Mouse (Mus musculus): ENCODE measurements around the gene Qtrt1. TPM values are rescaled to one million over a fixed set of nuclear protein-coding genes. Genes with fewer than 3 reads are reported as not detected.
"Not testable (repeated sequence)": the region's sequence is repeated elsewhere in the genome, so short reads cannot be mapped to it uniquely, and the experiment has no call there.

Qtrt1 gene
- total RNA-seq, 2 experiments from 2014 or later, result 8.0 to 9.5 TPM

- intact Hi-C loops (cut with DNase I), result no loop called here
These were observed 32.9 kb downstream of the Qtrt1 start for GRCm38 (mm10) chr9:21444574-21444973.

GRCm38 (mm10) chr9:21445081-21445744, 33.6 kb downstream of the Qtrt1 start:
- DNase-seq, result no peak
- intact Hi-C loops (cut with DNase I), result no loop called here

More at GRCm38 (mm10) chr9:21444574-21444973, 32.9 kb downstream of the Qtrt1 start:
- DNase-seq, result no peak

DNA sequence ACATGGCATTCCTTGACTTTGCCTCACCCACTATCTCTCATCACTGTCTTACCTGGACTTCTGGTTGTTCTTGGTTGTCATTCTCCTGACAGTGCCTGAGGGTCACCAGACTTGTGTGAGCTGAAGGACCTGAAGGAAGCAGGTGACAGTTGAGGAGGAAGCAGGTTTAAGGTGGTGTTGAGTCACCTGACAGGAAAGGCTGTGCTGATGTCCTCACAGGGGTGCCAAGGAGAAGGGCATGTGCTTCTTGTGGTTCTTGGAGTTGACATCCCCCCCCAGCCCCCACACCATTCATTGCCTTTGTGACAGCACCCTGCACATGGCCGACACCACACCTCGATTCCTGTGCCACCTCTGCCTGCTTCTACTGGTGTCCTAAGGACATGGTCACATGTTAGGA, 36.1 kb downstream of the Qtrt1 start:
- intact Hi-C loops (cut with DNase I), result no loop called here
- no peak for DNase-seq

GRCm38 (mm10) chr9:21449710-21450109, 38.1 kb downstream of the Qtrt1 start:
- intact Hi-C loops (cut with DNase I), result no loop called here
- no peak for DNase-seq

GRCm38 (mm10) chr9:21450270-21450669, 38.6 kb downstream of the Qtrt1 start:
- DNase-seq, result no peak
- intact Hi-C loops (cut with DNase I), result no loop called here

DNA sequence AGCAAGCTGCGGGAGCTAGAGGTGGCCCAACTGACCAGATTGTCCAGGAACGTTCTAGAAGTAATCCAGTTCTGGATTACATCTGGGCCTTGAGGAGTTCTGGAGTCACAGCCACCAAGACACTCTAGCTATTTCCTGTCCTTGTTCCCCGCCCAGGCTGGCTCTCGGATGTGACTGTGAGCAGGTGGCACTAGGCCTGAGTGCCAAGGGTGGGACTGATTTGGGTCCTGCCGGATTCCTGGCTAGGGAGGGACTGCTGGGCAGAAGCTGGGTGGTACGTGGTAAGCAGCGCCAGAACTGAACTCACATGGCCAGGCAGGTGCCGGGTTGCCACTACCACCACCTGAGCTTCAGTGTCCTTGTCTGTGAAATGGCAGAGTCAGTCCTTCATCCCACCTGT, 39.8 kb downstream of the Qtrt1 start:
- no peak for DNase-seq
- intact Hi-C loops (cut with DNase I), result no loop called here

- intact Hi-C loops (cut with DNase I), result no loop called here
- DNase-seq, result no peak
These were observed 40.2 kb downstream of the Qtrt1 start for GRCm38 (mm10) chr9:21451870-21452269.

- no peak for DNase-seq
- intact Hi-C loops (cut with DNase I), result no loop called here
These were observed 41.4 kb downstream of the Qtrt1 start for GRCm38 (mm10) chr9:21453003-21453402.

- no peak for DNase-seq
- intact Hi-C loops (cut with DNase I), result no loop called here
These were observed 41.8 kb downstream of the Qtrt1 start for GRCm38 (mm10) chr9:21453459-21453858.

GRCm38 (mm10) chr9:21454556-21454955, 42.9 kb downstream of the Qtrt1 start:
- intact Hi-C loops (cut with DNase I), result no loop called here
- no peak for DNase-seq

- intact Hi-C loops (cut with DNase I), result no loop called here
These were observed 43.6 kb downstream of the Qtrt1 start for GRCm38 (mm10) chr9:21455103-21455770.

DNA sequence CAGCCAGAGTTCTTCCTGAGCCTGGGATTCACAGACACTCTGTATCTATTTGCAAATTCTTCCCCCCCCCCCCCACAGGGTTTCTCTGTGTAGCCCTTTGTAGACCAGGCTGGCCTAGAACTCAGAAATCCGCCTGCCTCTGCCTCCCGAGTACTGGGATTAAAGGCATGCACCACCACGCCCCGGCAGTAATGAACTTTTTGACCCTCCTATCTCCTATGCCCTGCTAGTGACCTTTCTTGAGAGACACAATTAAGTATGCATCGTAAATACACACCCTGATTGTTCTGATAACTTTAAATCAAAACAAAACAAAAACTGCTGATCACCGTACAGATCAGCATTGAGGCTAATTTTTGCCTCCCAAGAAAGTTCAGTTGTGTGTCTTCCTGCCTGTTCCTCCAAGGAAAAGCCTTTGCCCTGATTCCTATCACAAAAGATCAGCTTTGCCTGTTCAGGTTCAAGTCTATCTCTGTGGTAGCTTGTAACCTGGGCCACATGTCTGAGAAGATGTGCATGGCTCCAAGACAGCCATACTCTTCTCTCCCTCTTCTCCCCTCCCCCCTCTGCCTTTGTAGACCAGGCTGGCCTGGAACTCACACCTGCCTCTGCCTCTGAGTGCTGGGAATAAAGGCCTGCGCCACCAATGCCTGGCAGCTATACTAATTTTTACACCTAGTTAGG, 44.8 kb downstream of the Qtrt1 start:
- no peak for DNase-seq
- intact Hi-C loops (cut with DNase I), result no loop called here

More at GRCm38 (mm10) chr9:21455103-21455770, 43.6 kb downstream of the Qtrt1 start:
- no peak for DNase-seq

- DNase-seq, result no peak
- intact Hi-C loops (cut with DNase I), result no loop called here
These were observed 45.4 kb downstream of the Qtrt1 start for GRCm38 (mm10) chr9:21456930-21457634.

DNA sequence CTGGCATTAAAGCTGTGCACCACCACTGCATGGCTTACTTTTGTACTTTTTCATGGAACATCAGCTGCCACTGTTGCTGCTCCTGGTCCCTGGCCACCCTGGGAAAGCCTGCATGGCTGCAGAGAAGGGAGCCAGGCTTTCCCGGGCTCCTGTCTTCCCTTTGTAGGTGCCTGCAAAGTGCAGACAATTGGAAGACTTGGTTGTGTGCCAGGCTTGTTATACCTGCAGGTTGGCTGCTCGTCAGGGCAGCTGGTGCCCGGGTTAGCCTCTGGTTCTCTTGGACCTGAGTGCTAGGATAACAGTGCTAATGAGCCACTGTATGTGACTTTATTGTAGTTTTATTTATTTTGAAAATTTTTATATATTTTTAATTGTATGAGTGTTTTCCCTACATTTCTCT, 47.2 kb downstream of the Qtrt1 start:
- intact Hi-C loops (cut with DNase I), result no loop called here
- DNase-seq, result no peak

GRCm38 (mm10) chr9:21460400-21460940, 48.8 kb downstream of the Qtrt1 start:
- intact Hi-C loops (cut with DNase I), result no loop called here
- DNase-seq, result no peak

GRCm38 (mm10) chr9:21463138-21463590, 51.5 kb downstream of the Qtrt1 start:
- peak; percentile 57 to 72 for DNase-seq
- intact Hi-C loops (cut with DNase I), result loop anchor here (2.0 kb wide), 1 partner anchor 34 kb away; no protein-coding TSS in a partner anchor

DNA sequence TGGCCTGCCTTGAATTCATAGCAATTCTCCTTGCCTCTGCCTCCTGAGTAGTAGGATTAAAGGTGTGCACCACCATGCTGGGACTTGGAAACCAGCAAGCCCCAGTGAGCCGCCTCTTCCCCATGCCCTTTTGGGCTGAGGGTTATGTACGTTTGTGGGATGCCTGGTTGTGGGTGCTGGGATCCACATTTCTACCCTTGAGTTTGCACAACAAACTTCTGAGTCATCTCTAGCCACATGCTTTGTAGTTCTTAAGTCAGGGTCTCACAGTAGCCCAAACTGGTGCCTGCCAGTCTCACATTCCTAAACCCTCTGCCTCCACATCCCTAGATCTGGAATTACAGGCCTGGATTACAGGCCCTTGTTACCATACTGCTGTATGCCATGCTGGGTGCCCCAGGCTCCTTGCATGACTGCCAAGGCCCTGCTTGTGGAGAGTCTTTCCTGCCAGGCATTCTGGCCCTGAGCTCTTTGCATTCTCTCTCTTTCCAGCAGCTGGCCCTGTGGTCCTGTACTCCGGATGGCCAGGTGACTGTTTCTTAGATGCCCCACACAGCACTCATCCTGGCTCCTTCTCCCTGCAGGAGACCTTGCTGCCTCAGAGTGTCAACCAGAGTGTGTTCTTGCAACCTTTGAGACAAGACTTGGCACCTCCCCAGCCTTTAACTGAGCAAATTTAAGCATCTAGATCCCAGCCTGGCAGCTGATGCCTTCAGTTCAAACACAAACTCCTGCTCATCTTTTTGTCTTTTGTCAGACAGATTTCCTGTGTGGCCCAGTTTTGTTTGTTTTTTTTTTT, 52.3 kb downstream of the Qtrt1 start:
- intact Hi-C loops (cut with DNase I), result loop anchor here (2.0 kb wide), 1 partner anchor 35 kb away; no protein-coding TSS in a partner anchor
- DNase-seq, result no peak

DNA sequence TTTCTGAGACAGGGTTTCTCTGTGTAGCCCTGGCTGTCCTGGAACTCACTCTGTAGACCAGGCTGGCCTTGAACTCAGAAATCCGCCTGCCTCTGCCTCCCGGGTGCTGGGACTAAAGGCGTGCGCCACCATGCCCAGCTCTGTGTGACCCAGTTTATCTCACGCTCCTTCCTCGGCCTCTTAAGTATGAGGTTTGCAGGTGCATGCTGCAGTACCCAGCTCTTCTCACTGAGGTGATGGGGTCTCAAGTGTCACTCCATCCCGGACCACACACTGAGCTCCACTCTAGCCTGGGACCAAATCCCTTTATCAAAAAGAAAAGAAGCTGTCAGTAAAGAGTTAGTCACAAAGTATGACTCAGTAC, 52.9 kb downstream of the Qtrt1 start:
- intact Hi-C loops (cut with DNase I); DNase-seq: not testable (repeated sequence)
